Mouse (Mus musculus): ENCODE data around the gene 2310057N15Rik. TPM values are rescaled to one million over a fixed set of nuclear protein-coding genes. Genes with fewer than 3 reads are reported as not detected.

The 2310057N15Rik gene
- not detected for total RNA-seq (2023)

GRCm38 (mm10) chr16:88774106-88774505 lies at the start of gene 2310057N15Rik:
Gene 2310057N15Rik, minus strand, starts transcription at chr16:88774206.

GRCm38 (mm10) chr16:88820066-88820465 lies 46.1 kb upstream of the 2310057N15Rik start, which contains the start of gene Krtap15:
Gene Krtap15, plus strand, starts transcription at chr16:88820215.

GRCm38 (mm10) chr16:88811827-88812226 lies 37.8 kb upstream of the 2310057N15Rik start, which contains the start of gene Gm20741:
Gene Gm20741, minus strand, starts transcription at chr16:88812220.

GRCm38 (mm10) chr16:88777596-88777995 lies 3.6 kb upstream of the 2310057N15Rik start, which contains the start of gene Gm5965:
Gene Gm5965, plus strand, starts transcription at chr16:88777896.

DNA sequence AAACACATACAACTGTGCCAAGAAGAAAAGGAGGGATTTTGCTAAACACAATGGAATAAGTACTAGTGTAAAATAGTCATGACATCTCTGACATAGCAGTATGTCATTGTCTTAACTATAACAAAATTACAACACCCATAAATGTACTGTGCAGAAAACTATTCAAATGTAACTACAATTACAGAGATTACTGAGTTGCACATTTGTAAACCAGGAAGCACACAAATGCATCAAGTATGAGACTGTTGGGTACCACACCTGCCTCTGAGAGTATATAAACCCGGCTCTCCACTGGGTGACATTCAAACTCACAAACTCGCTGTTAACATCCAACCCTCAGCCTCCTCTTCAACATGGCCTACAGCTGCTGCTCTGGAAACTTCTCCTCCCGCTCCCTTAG lies 15.5 kb downstream of the 2310057N15Rik start, which contains the start of gene 2310034C09Rik:
Gene 2310034C09Rik, plus strand, starts transcription at position 301 of the 400 bp plus-strand sequence.

GRCm38 (mm10) chr16:88751535-88751934 lies 22.5 kb downstream of the 2310057N15Rik start, which contains the start of gene Krtap13:
Gene Krtap13, minus strand, starts transcription at chr16:88751635.

GRCm38 (mm10) chr16:88728812-88729275 lies 45.2 kb downstream of the 2310057N15Rik start, which contains the start of gene Krtap13-1:
Gene Krtap13-1, plus strand, starts transcription at chr16:88728862.

Other genes starting within 250 kb of the 2310057N15Rik start
- not detected for gene Cldn8, start 211.0 kb downstream of the 2310057N15Rik start, total RNA-seq (2023)
- not detected for gene Krtap24-1, start 161.9 kb downstream of the 2310057N15Rik start, total RNA-seq (2023)
- not detected for gene 2310079G19Rik, start 146.5 kb downstream of the 2310057N15Rik start, total RNA-seq (2023)
- gene Krtap26-1, start 126.4 kb downstream of the 2310057N15Rik start, total RNA-seq (2023): not detected
- gene Krtap27-1, start 102.5 kb downstream of the 2310057N15Rik start, total RNA-seq (2023): not detected
- not detected for gene 2310061N02Rik, start 66.2 kb downstream of the 2310057N15Rik start, total RNA-seq (2023)
- not detected for gene Krtap13-1, start 45.3 kb downstream of the 2310057N15Rik start, total RNA-seq (2023)
- not detected for gene Krtap13, start 22.6 kb downstream of the 2310057N15Rik start, total RNA-seq (2023)
- gene 2310034C09Rik, start 15.4 kb downstream of the 2310057N15Rik start, total RNA-seq (2023): not detected
- not detected for gene Gm5965, start 3.7 kb upstream of the 2310057N15Rik start, total RNA-seq (2023)
- gene Gm20741, start 38.0 kb upstream of the 2310057N15Rik start, total RNA-seq (2023): not detected
- not detected for gene Krtap15, start 46.0 kb upstream of the 2310057N15Rik start, total RNA-seq (2023)
- gene Krtap14, start 51.9 kb upstream of the 2310057N15Rik start, total RNA-seq (2023): not detected
- not detected for gene Krtap19-1, start 95.2 kb upstream of the 2310057N15Rik start, total RNA-seq (2023)
- not detected for gene Krtap19-2, start 100.1 kb upstream of the 2310057N15Rik start, total RNA-seq (2023)
- not detected for gene Krtap19-3, start 103.8 kb upstream of the 2310057N15Rik start, total RNA-seq (2023)
- not detected for gene Krtap19-4, start 110.9 kb upstream of the 2310057N15Rik start, total RNA-seq (2023)
- gene Krtap19-5, start 122.3 kb upstream of the 2310057N15Rik start, total RNA-seq (2023): not detected
- not detected for gene Krtap19-9b, start 158.1 kb upstream of the 2310057N15Rik start, total RNA-seq (2023)
- gene Krtap16-3, start 188.7 kb upstream of the 2310057N15Rik start, total RNA-seq (2023): not detected
- not detected for gene Krtap22-2, start 236.6 kb upstream of the 2310057N15Rik start, total RNA-seq (2023)
- not detected for gene Gm10229, start 241.1 kb upstream of the 2310057N15Rik start, total RNA-seq (2023)